Mouse (Mus musculus): Measurements from ENCODE around the gene Lat2.

The Lat2 gene

GRCm38 (mm10) chr5:134571730-134572507, 42.9 kb downstream of the Lat2 start:
- peak; percentile 72 for DNase-seq (ENCODE audit: low read depth, low spot score)

- DNase-seq (ENCODE audit: low read depth, low spot score): no peak
Measured at GRCm38 (mm10) chr5:134568964-134569491, 45.8 kb downstream of the Lat2 start.

GRCm38 (mm10) chr5:134568030-134568429, 46.8 kb downstream of the Lat2 start:
- DNase-seq (ENCODE audit: low read depth, low spot score): peak; percentile 70

DNA sequence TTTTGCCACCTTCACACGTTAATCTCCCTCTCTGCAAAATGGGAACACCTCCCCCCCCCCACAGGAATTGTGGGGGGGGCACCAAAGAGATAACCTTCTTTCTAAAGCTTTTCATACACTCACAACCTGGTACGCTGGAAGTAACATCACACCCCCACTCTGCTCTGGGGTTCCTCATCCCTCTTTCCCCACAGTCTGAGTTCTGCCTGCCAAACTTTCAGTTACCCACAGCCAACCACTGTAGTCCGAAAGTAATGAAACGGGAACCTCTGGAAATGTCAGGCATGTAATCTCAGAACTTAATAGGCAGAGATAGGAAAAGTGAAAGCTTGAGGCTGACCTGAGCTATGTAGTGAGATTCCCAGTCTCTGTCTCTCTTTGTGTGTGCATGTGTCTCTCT, 47.4 kb downstream of the Lat2 start:
- no peak for DNase-seq (ENCODE audit: low read depth, low spot score)

DNA sequence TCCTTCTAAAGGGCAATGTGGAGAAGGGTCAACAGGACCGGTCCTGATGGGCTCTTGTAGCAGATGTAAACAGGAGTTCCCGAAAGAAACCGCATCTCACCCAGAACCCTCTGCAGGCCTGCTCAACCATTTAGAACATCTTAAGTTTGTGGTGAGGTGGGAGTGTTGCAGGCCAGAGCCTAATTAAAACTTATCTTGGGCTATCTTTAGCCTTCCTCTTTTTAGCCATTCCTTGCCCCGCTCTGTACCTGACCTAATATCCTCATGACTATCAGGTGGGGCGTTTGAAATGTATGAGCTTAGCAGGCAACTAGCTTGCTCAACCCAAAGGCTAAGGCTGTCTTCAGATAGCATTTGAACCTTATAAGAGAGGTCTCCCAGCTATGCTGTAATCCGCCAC, 49.1 kb downstream of the Lat2 start:
- DNase-seq (ENCODE audit: low read depth, low spot score): no peak

DNA sequence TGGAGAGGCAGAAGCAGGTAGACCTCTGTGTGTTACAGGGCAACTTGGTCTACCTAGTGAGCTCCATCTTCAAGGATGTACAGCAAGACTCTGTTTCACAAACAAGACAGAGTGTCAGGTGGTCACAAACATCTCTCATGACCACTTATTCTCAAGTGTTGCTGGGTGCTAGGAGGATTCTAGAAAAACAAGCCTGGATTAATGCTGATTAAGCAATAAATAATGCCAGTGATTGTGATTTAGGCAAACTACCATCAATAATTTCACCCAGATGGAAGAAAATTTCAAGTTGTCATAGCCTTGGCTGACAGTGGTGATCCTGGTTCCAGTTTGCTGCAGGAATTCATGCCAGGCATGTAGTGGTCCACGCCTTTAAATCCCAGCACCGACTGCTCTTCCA, 50.6 kb downstream of the Lat2 start:
- DNase-seq (ENCODE audit: low read depth, low spot score): no peak

- peak; percentile 89 for DNase-seq (ENCODE audit: low read depth, low spot score)
Measured at GRCm38 (mm10) chr5:134560450-134561171, 54.2 kb downstream of the Lat2 start.

- DNase-seq (ENCODE audit: low read depth, low spot score): no peak
Measured at GRCm38 (mm10) chr5:134560071-134560449, 54.8 kb downstream of the Lat2 start, which contains the start of gene Syna. Gene Syna (minus strand): TSS chr5:134560171.

DNA sequence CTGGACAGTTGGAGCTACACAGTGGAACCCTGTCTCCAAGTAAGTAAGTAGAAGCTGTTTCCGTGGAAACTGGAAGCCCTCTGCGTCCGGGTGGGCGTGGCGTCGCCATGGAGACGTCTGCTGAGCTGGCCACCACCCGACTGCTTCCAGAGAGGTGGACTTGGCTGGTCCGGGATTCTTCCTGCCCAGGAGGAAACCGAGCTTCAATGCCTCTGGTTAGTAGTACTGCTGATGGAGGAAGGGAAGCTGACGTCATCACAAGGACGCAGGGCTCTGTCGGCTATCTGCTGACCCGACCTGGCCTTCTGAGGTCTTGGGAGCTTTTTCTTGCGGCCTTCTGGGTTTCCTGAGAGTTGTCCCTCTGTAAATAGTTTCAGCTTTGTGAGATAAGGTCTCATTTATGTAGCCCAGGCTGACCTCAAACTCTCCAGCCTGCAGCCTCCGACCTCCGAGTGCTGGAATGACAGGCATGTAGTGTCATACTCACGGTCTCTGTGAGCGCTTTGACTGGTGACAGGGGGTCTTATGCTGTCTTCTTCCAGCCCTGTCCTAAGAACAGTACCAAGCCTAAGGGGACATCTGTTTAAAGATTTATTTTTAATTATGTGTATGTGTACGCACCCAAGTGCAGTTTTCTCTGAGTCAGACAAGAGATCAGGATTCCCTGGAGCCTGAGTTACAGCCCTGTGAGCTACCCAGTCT, 59.2 kb downstream of the Lat2 start:
- peak; percentile 83 for DNase-seq (ENCODE audit: low read depth, low spot score)

DNA sequence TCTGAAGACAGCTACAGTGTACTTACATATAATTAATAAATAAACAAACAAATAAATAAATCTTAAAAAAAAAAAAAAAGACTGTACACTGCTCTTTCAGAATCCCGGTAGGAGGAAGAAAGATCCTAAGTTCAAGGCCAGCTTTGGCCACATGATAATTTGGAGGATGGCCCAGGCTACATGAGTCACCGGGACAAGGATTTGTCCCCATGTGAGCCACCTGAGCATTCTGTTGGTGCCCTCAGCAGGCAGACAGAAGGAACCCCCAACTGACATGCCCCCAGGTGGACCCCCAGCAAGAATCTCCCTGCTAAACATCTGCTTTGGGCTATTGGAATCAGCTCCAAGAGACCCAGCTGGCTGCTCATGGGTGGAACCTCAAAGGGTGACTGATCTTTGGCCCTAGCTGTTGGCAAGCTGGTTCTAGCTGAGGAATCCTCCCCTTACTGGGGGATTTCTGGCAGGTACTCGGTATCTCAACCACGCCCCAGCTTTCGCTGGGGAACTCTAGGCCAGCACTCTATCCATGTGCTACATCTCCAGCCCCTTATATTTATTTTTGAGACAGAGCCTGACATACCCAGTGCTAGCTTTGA, 60.8 kb downstream of the Lat2 start:
- no peak for DNase-seq (ENCODE audit: low read depth, low spot score)

DNA sequence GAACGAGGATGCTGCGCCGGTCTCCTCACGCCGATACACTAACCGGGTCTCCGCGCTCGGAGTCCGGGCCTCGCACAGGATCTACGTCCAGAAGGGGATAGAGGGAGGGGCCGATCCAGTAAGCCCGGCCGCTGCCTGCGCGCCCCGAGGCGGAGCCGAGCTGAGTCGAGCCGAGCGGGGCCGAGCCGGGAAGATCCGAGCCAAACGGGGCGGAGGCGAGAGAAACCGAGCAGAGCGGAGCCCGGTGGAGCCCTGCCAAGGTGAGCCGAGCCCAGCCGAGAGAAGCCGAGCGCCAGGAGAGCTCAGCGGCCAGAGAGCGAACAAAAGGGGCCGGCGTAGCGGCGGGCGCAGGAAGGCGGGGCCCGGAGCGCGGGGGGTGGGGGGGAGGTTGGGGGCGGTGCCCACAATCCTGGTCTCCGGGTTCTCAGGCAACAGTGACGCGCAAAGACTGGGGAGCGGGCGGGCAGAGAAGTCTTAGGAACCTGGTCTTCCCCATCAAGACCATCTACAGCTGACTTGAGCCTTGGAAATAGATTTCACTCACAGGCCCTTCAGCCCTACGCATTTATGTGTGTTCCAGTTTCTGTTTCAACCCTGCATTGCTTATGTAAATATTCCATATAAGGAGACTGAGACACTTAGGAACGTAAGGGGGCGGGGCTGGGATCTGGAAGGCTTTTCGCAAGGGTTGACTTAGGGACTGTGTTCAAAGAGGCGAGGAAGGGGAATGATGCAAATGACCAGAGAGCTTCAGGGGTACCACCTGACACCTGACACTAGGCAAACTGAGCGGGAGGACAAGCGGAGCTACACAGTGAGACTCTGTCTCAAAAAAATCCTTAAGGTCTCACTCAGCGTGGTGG, 62.5 kb downstream of the Lat2 start, which contains the start of gene Clip2:
Clip2 (minus strand) TSS at position 325 of the 863 bp plus-strand sequence.
- peak; percentile 89 for DNase-seq (ENCODE audit: low read depth, low spot score)

GRCm38 (mm10) chr5:134551233-134552109, 63.4 kb downstream of the Lat2 start:
- peak; percentile 34 for DNase-seq (ENCODE audit: low read depth, low spot score)

GRCm38 (mm10) chr5:134550836-134551232, 64.0 kb downstream of the Lat2 start:
- DNase-seq (ENCODE audit: low read depth, low spot score): no peak

Measured in R1 (cell line).